Mouse (Mus musculus) CH12.LX (cell line): ENCODE measurements around the gene Pik3r1. TPM values are rescaled to one million over a fixed set of nuclear protein-coding genes. Genes with fewer than 3 reads are reported as not detected.

Experiments
- DNase-seq: peaks from one replicate; pipeline ENCODE4 v3.0.0-alpha.2; 2013; ENCODE audit errors: extremely low read depth
- H3K27ac ChIP-seq: 2 replicates; pipeline ENCODE4 v1.5.1; 2012; ENCODE audit warnings: low read depth, mild to moderate bottlenecking, control low read depth, moderate library complexity; ENCODE audit not compliant: insufficient read depth
- H3K27me3 ChIP-seq: replicated peaks from 2 replicates; pipeline ENCODE3; 2012; ENCODE audit warnings: inconsistent platforms
- H3K36me3 ChIP-seq, 2 experiments: replicated peaks in 1 of 2; 2 replicates each; pipeline versions ENCODE3 to v1.6.1; 2012; ENCODE audit warnings: inconsistent platforms in 1 of 2, low read length in 1 of 2, mild to moderate bottlenecking in 1 of 2, mixed read lengths in 1 of 2, moderate library complexity in 1 of 2; ENCODE audit not compliant: control insufficient read depth in 1 of 2, insufficient read depth in 1 of 2
- H3K4me1 ChIP-seq, 2 experiments: 2 replicates each; pipeline ENCODE4 v1.6.1; 2012; ENCODE audit warnings: inconsistent platforms in 1 of 2, moderate library complexity in 1 of 2; ENCODE audit not compliant: insufficient read depth in 2 of 2, control insufficient read depth in 1 of 2
- H3K4me2 ChIP-seq: 2 replicates; pipeline ENCODE4 v1.6.1; 2012; ENCODE audit warnings: low read depth, mild to moderate bottlenecking, control low read depth; ENCODE audit not compliant: poor library complexity, insufficient read depth, severe bottlenecking
- H3K4me3 ChIP-seq, 3 experiments: fragments of 150-350 bp in 1 of 3; sonication (generic) in 1 of 3; replicated peaks in 1 of 3; 2 replicates each; pipeline versions ENCODE3 to v1.5.1; 2011 to 2012; ENCODE audit warnings: low read depth in 2 of 3, low read length in 2 of 3, mild to moderate bottlenecking in 2 of 3, moderate library complexity in 2 of 3, control low read depth in 1 of 3, improper control_type of control experiment in 1 of 3, inconsistent platforms in 1 of 3, mixed read lengths in 1 of 3; ENCODE audit not compliant: poor library complexity in 1 of 3
- H3K79me2 ChIP-seq: replicated peaks from 2 replicates; pipeline ENCODE4 v1.6.1; 2012; ENCODE audit warnings: mild to moderate bottlenecking, moderate library complexity; ENCODE audit not compliant: control insufficient read depth, poor library complexity, insufficient read depth, severe bottlenecking; ENCODE audit errors: extremely low read depth
- H3K9ac ChIP-seq: 2 replicates; pipeline ENCODE4 v1.6.1; 2012; ENCODE audit warnings: low read depth, mild to moderate bottlenecking, control low read depth, moderate library complexity; ENCODE audit not compliant: insufficient read depth
- H3K9me3 ChIP-seq: replicated peaks from 2 replicates; pipeline ENCODE3; 2012; ENCODE audit warnings: low read length, inconsistent platforms, mixed read lengths
- BHLHE40 ChIP-seq: IDR thresholded peaks from 2 replicates; pipeline ENCODE4 v1.6.1; 2011; ENCODE audit warnings: mild to moderate bottlenecking, low read depth, low read length, improper control_type of control experiment
- CHD1 ChIP-seq: IDR thresholded peaks from 2 replicates; pipeline ENCODE4 v1.6.1; 2012; ENCODE audit warnings: low read depth, low read length, improper control_type of control experiment, inconsistent platforms
- CHD2 ChIP-seq: IDR thresholded peaks from 2 replicates; pipeline ENCODE4 v1.6.1; 2011; ENCODE audit warnings: low read length, improper control_type of control experiment
- CTCF ChIP-seq, 2 experiments: IDR thresholded peaks in 1 of 2; conservative IDR thresholded peaks in 1 of 2; 2 replicates each; pipeline ENCODE4 v1.5.1; 2011 to 2012; ENCODE audit warnings: low read depth in 2 of 2, low read length in 2 of 2, improper control_type of control experiment in 1 of 2, inconsistent platforms in 1 of 2, mild to moderate bottlenecking in 1 of 2, moderate library complexity in 1 of 2
- EP300 ChIP-seq: IDR thresholded peaks from 2 replicates; pipeline ENCODE4 v1.6.1; 2011; ENCODE audit warnings: low read length, improper control_type of control experiment
- GABPA ChIP-seq: IDR thresholded peaks from 2 replicates; pipeline ENCODE4 v1.6.1; 2012; ENCODE audit warnings: low read depth, low read length, improper control_type of control experiment, inconsistent platforms; ENCODE audit not compliant: insufficient replicate concordance
- HCFC1 ChIP-seq: IDR thresholded peaks from 2 replicates; pipeline ENCODE4 v1.6.1; 2012; ENCODE audit warnings: low read depth, mild to moderate bottlenecking, inconsistent platforms, low read length, improper control_type of control experiment
- IRF4 ChIP-seq: IDR thresholded peaks from 2 replicates; pipeline ENCODE4 v1.6.1; 2014; ENCODE audit warnings: low read depth, mild to moderate bottlenecking, inconsistent platforms, low read length, improper control_type of control experiment
- JUN ChIP-seq: IDR thresholded peaks from 2 replicates; pipeline ENCODE4 v1.6.1; 2011; ENCODE audit warnings: low read depth, mild to moderate bottlenecking, low read length, improper control_type of control experiment, moderate library complexity; ENCODE audit not compliant: insufficient read depth
- JUND ChIP-seq: conservative IDR thresholded peaks from 2 replicates; pipeline ENCODE4 v1.6.1; 2011; ENCODE audit warnings: low read depth, low read length, improper control_type of control experiment
- MAFK ChIP-seq: IDR thresholded peaks from 2 replicates; pipeline ENCODE4 v1.6.1; 2011; ENCODE audit warnings: low read length, improper control_type of control experiment; ENCODE audit not compliant: insufficient replicate concordance
- MAX ChIP-seq: IDR thresholded peaks from 2 replicates; pipeline ENCODE4 v1.6.1; 2011; ENCODE audit warnings: low read length, improper control_type of control experiment
- MEF2A ChIP-seq: IDR thresholded peaks from 2 replicates; pipeline ENCODE4 v1.6.1; 2014; ENCODE audit warnings: low read depth, mild to moderate bottlenecking, inconsistent platforms, low read length, improper control_type of control experiment, borderline replicate concordance
- MXI1 ChIP-seq: IDR thresholded peaks from 2 replicates; pipeline ENCODE4 v1.6.1; 2011; ENCODE audit warnings: mild to moderate bottlenecking, low read depth, low read length, improper control_type of control experiment
- MYC ChIP-seq: IDR thresholded peaks from 2 replicates; pipeline ENCODE4 v1.6.1; 2011; ENCODE audit warnings: low read depth, mild to moderate bottlenecking, improper control_type of control experiment, low read length
- NELFE ChIP-seq: IDR thresholded peaks from 2 replicates; pipeline ENCODE4 v1.6.1; 2011; ENCODE audit warnings: low read depth, low read length, improper control_type of control experiment
- PAX5 ChIP-seq: IDR thresholded peaks from 2 replicates; pipeline ENCODE4 v1.6.1; 2012; ENCODE audit warnings: low read length, inconsistent platforms, mixed read lengths
- POLR2A ChIP-seq: IDR thresholded peaks from 2 replicates; pipeline ENCODE4 v1.6.1; 2011; ENCODE audit warnings: low read depth, mild to moderate bottlenecking, improper control_type of control experiment, low read length
- RAD21 ChIP-seq: IDR thresholded peaks from 2 replicates; pipeline ENCODE4 v1.6.1; 2011; ENCODE audit warnings: low read depth, mild to moderate bottlenecking, low read length, improper control_type of control experiment, moderate library complexity
- SIN3A ChIP-seq: IDR thresholded peaks from 2 replicates; pipeline ENCODE4 v1.6.1; 2012; ENCODE audit warnings: low read length, improper control_type of control experiment, inconsistent platforms
- SMC3 ChIP-seq: IDR thresholded peaks from 2 replicates; pipeline ENCODE4 v1.6.1; 2011; ENCODE audit warnings: low read depth, low read length, improper control_type of control experiment
- TBP ChIP-seq: conservative IDR thresholded peaks from 2 replicates; pipeline ENCODE4 v1.6.1; 2011; ENCODE audit warnings: low read depth, low read length, improper control_type of control experiment
- UBTF ChIP-seq: IDR thresholded peaks from 2 replicates; pipeline ENCODE4 v1.6.1; 2012; ENCODE audit warnings: low read depth, mild to moderate bottlenecking, inconsistent platforms, low read length, improper control_type of control experiment, moderate library complexity
- USF2 ChIP-seq: conservative IDR thresholded peaks from 2 replicates; pipeline ENCODE4 v1.6.1; 2011; ENCODE audit warnings: low read depth, low read length, improper control_type of control experiment
- ZMIZ1 ChIP-seq: IDR thresholded peaks from 2 replicates; pipeline ENCODE4 v1.6.1; 2012; ENCODE audit warnings: low read depth, mild to moderate bottlenecking, inconsistent platforms, low read length, improper control_type of control experiment
- dilution Hi-C: fragments of 300-500 bp; cut with MboI; formaldehyde crosslinking; loops from 2 replicates; pipeline ENCODE4 v1.14.3; 2020; ENCODE audit warnings: low sequenced_read_pairs; ENCODE audit not compliant: extremely low pct_unique_long_range_greater_than_20kb, extremely low pct_ligation_motif_present
- in situ Hi-C: fragments of 300-500 bp; cut with MboI; formaldehyde crosslinking; loops from 3 replicates; pipeline ENCODE4 v1.14.3; 2019; ENCODE audit warnings: low sequenced_read_pairs, low pct_ligation_motif_present, low pct_unique_long_range_greater_than_20kb, mixed read lengths
- polyA plus RNA-seq: library from polyadenylated mRNA; unstranded; fragments of >175 nt; gene quantifications from 2 replicates; pipeline ENCODE4 v1.2.1, GENCODE M21; 2012; ENCODE audit warnings: low read depth; ENCODE audit not compliant: insufficient read length
- total RNA-seq, 2 experiments: library from RNA; depleted of rRNA; stranded (reverse); fragments of 300-350 nt in 1 of 2; fragments of >200 nt in 1 of 2; gene quantifications; 2 replicates each; pipeline ENCODE4 v1.2.3; 2012 to 2014

Gene Pik3r1
- total and polyA plus RNA-seq, 3 experiments, result 17.5 to 21.0 (median 19.3) TPM

DNA sequence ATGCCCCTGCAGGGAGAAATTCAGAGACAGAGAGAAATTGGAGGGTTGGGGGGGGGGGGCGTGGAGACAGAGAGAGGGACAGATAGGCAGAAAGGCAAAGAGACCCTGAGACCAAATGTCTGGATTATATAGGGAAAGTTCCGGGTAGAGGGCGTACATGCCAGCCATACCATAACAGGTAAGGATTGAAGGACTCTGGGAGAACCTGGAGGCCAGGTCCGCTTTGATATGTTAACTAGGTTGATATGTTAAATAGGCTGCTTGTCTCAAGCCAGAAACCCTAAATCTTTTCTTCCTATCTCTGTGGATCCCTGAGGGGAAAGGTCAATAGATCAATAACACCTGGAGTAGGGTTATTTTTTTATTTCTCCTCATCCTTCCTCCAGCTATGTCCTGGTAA is 17.7 kb upstream of the Pik3r1 start:
- Histone ChIP-seq H3K9me3 (no peaks in the 10 kb centered on the region), H3K4me1 (no peaks in the 10 kb centered on the region), H3K79me2 (no peaks in the 10 kb centered on the region), H3K36me3 (no peaks in the 10 kb centered on the region), H3K9ac (no peak overlapping the region), H3K4me2 (no peak overlapping the region), H3K27me3 (no peaks in the 10 kb centered on the region), H3K27ac (no peak overlapping the region), H3K4me3 (no peak overlapping the region)
- no peak for TF ChIP-seq JUN
- TF ChIP-seq TBP, result no peak
- TF ChIP-seq SIN3A, result no peak
- no peak for TF ChIP-seq NELFE
- TF ChIP-seq MAX, result no peak
- TF ChIP-seq UBTF, result no peak
- TF ChIP-seq MEF2A, result no peak
- TF ChIP-seq HCFC1, result no peak
- TF ChIP-seq CTCF (conservative IDR thresholded peaks at IDR 0.05 in 1 of 2, IDR thresholded peaks at IDR 0.05 in 1 of 2; ENCODE audit: low read depth in 2 of 2, low read length in 2 of 2), result no peak
- no peak for TF ChIP-seq SMC3
- TF ChIP-seq POLR2A, result no peak
- no peak for TF ChIP-seq PAX5
- TF ChIP-seq CHD1, result no peak
- TF ChIP-seq RAD21, result no peak
- no peak for TF ChIP-seq MAFK
- no peak for TF ChIP-seq BHLHE40
- TF ChIP-seq JUND, result no peak
- TF ChIP-seq CHD2, result no peak
- TF ChIP-seq ZMIZ1, result no peak
- in situ Hi-C loops (no loop called here), dilution Hi-C loops (no loop called here)
- no peak for DNase-seq

DNA sequence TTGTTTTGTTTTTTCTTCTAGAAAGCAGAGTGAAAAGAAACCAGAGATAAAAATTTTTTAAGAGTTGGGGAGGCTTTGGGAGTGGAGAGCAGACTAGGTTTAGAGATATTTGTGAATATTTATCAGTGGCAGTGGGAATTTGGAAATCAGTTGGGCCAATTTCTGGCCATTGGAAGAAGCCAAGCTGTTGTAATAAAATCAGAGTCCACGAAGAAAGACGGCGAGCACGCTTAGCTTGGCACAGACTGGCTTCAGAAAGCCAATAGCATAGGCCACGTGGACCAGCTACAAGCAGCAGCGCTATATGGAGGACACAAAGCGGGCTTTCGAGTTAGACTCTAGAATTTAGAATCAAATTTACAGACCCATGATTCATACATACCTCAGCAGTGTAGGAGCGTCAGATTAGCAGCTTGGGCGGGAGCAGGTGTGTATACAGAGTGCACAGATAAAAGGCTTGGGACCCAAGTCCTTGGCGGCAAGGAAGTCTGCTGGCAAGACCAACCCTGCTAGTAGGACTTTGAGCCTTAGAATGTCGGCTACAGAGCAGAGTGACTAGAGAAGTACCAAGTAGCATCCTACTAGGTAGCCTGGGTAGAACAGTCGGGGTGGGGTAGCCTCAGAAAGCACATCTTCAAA is 16.8 kb upstream of the Pik3r1 start:
- Histone ChIP-seq H3K36me3 (no peaks in the 10 kb centered on the region), H3K27ac (no peak overlapping the region)
- TF ChIP-seq MXI1 (no peak), GABPA (no peak), MYC (no peak), NELFE (no peak), USF2 (no peak), BHLHE40 (no peak), EP300 (no peak), SIN3A (no peak), IRF4 (no peak)
- TF ChIP-seq, all 38 proteins: peak for 0
- dilution Hi-C loops, result no loop called here
- Histone ChIP-seq H3K4me1 (no peaks in the 10 kb centered on the region), H3K79me2 (no peaks in the 10 kb centered on the region), H3K27me3 (no peaks in the 10 kb centered on the region), H3K9ac (no peak overlapping the region), H3K4me2 (no peak overlapping the region), H3K4me3 (no peak overlapping the region), H3K9me3 (no peaks in the 10 kb centered on the region)
- in situ Hi-C loops, result no loop called here
- no peak for DNase-seq
